Mouse (Mus musculus) cerebellum, postnatal 14 days (tissue): ENCODE measurements around the gene Nr2c1.

Source experiments
- DNase-seq, 2 experiments: peaks; one replicate each; pipeline ENCODE4 v3.0.0; 2021; ENCODE audit warnings: mixed read lengths in 2 of 2

Nr2c1 gene

GRCm38 (mm10) chr10:94210718-94211618, 63.1 kb downstream of the Nr2c1 start:
- peak; percentile 48 to 54 for DNase-seq

- no peak for DNase-seq
Measured at GRCm38 (mm10) chr10:94211725-94212124, 63.9 kb downstream of the Nr2c1 start.

DNA sequence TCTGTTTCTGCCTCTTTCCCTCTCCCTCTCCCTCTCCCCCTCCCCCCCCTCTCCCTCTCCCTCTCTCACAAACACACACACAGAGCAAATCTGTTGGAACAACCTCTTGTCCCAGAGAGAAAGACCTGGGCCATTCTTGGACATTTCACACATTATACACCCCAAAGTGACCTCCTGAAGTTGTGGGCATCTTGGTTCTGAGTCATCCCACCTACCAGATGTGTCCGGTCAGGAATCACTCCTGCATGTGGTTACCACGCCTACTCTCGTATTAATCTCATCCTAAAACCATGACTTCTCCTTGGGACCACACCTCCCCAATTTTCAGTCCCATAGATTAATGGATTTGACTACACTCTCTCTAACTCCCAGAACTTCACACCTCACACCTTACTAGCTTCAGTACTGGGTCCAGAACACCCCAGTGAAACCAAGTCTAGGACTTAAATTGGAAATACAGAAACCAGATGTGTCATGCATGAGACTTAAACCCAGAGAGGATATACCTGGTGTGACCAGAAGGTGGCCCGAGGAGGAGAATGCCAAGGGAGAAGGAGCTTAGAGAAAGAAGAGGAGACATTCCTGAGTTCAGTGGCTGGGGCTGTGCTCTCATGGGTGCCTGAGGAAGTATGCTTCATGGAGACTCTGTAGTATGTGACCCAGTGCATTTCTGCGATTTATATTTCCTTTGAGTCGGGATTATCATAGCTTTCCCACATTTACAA, 77.4 kb downstream of the Nr2c1 start:
- no peak for DNase-seq

GRCm38 (mm10) chr10:94230172-94230981, 82.6 kb downstream of the Nr2c1 start:
- DNase-seq: peak; percentile 47 to 48

DNA sequence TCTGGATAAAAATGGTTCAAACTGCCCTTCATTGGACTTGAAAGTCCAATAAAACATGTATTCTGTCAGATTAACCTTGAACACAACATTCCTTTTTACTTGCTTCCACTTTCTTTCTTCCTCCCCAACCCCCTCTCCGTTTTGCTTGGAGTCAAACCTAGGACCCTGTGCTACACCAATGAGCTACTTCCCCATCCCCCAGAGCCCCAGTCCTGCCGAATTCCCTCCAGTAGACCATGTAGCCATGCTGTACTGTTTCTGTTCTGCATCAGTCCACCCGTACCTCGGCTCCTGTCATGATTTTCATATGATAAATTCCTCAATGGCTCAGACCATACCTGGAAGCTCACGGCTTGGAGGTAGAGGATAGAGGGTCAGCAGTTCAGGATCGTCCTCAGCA, 83.2 kb downstream of the Nr2c1 start:
- DNase-seq: no peak

GRCm38 (mm10) chr10:94235200-94235599, 87.4 kb downstream of the Nr2c1 start:
- DNase-seq: no peak

DNA sequence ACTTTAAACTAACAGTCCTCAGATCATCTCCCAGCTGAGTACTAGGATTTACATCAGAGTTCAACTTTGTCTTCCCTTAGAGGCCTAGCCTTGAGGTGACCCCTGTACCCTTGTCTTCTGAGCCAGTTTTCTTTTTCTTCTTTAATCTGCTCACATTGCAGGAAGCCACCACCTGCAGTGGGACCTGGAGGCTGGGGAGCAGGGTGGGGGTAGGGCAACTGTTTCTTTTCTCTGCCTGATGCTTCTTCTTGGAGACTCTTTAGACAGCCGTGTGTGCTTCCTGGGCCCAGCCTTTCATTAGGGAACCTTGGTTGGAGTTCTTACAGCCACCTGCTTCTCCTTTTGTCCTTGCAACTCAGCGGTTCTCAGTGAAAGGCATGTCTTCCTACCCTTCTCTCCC, 93.5 kb downstream of the Nr2c1 start:
- DNase-seq: no peak
